In genomic region chr16:96759081-96759603, GRCm38 (mm10) we compare ENCODE assay signal across 23 mouse cellular contexts.
DNase-seq lines count a peak whose midpoint lies in the region; ATAC-seq lines count a peak whose summit lies in the region.
"Had no signal": no experiment of that assay in that cellular context is flagged by ENCODE, and none has a peak within 500 bp of the region (broad histone marks: within the 10 kb centered on the region; RNA-seq: fewer than 3 reads in every experiment).

No protein-coding gene starts in this region.

- H3K36me3 ChIP-seq in heart, embryonic 11.5 days (ENCODE audit: control insufficient read depth, insufficient read depth, low read length): no peaks in the 10 kb centered on the region
- no peaks in the 10 kb centered on the region for H3K36me3 ChIP-seq in midbrain, embryonic 15.5 days (replicated peaks)
- no peaks in the 10 kb centered on the region for H3K36me3 ChIP-seq in midbrain, embryonic 10.5 days
- H3K36me3 ChIP-seq: embryonic facial prominence, embryonic 15.5 days; intestine, embryonic 15.5 days had no signal

- no peaks in the 10 kb centered on the region for H3K9me3 ChIP-seq in heart, embryonic 11.5 days (replicated peaks; ENCODE audit: control insufficient read depth, low read length)
- H3K9me3 ChIP-seq in midbrain, embryonic 15.5 days: no peaks in the 10 kb centered on the region
- no peaks in the 10 kb centered on the region for H3K9me3 ChIP-seq in midbrain, embryonic 10.5 days (replicated peaks)
- H3K9me3 ChIP-seq: embryonic facial prominence, embryonic 15.5 days; intestine, embryonic 15.5 days had no signal

- peak; percentile 68; the same call in 1 of the 2 replicates for ATAC-seq in heart, embryonic 11.5 days (replicated peaks; ENCODE audit: insufficient number of reproducible peaks, low FRiP score, low TSS enrichment)
- ATAC-seq in midbrain, embryonic 15.5 days (replicated peaks): no peak
- ATAC-seq: CD4-positive, CD25-positive, alpha-beta regulatory T cell, adult 4 months; forebrain, embryonic 16.5 days; intestine, embryonic 15.5 days had no signal

- H3K27me3 ChIP-seq in heart, embryonic 11.5 days (ENCODE audit: control insufficient read depth, insufficient read depth, low read length): peaks cover 2% of the 10 kb centered on the region
- H3K27me3 ChIP-seq in midbrain, embryonic 15.5 days (replicated peaks): no peaks in the 10 kb centered on the region
- H3K27me3 ChIP-seq in midbrain, embryonic 10.5 days (ENCODE audit: low read depth, poor library complexity, severe bottlenecking): peaks cover 11% of the 10 kb centered on the region; the same call in 1 of the 2 replicates
- H3K27me3 ChIP-seq: embryonic facial prominence, embryonic 15.5 days; intestine, embryonic 15.5 days had no signal

- no peak overlapping the region for H3K4me2 ChIP-seq in heart, embryonic 11.5 days
- H3K4me2 ChIP-seq in midbrain, embryonic 15.5 days: no peak overlapping the region
- H3K4me2 ChIP-seq: embryonic facial prominence, embryonic 15.5 days; intestine, embryonic 15.5 days had no signal

- no peak overlapping the region for H3K9ac ChIP-seq in heart, embryonic 11.5 days (ENCODE audit: low read depth, low read length)
- no peak overlapping the region for H3K9ac ChIP-seq in midbrain, embryonic 15.5 days
- H3K9ac ChIP-seq: embryonic facial prominence, embryonic 15.5 days; intestine, embryonic 15.5 days had no signal

- DNase-seq in heart, postnatal 36 days: no peak
- DNase-seq in heart, postnatal 4 days: peak; percentile 8
- DNase-seq in heart, adult 9 months (ENCODE audit: low spot score in 2 of 2): no peak
- DNase-seq in midbrain, embryonic 10.5 days (ENCODE audit: low spot score): no peak
- DNase-seq in gastrocnemius, postnatal 36 days: no peak
- DNase-seq: adrenal gland, adult 2 months; cerebellum, adult 2 months; cerebellum, postnatal 36 days; kidney, postnatal 4 days; layer of hippocampus, adult 9-11 months; left cerebral cortex, postnatal 4 days; liver; lung, postnatal 14 days; right cerebral cortex, postnatal 14 days; spleen, adult 18-20 months; thymus, postnatal 25 days had no signal

- intact Hi-C loops in heart, postnatal 36 days (cut with DNase I): no loop called here
- intact Hi-C loops in gastrocnemius, postnatal 36 days (cut with DNase I): no loop called here

- H3K27ac ChIP-seq in heart, embryonic 11.5 days (ENCODE audit: low read depth, low read length): no peak overlapping the region
- peak overlapping the region; percentile 74 for H3K27ac ChIP-seq in midbrain, embryonic 15.5 days
- no peak overlapping the region; the same call in 1 of the 2 replicates for H3K27ac ChIP-seq in midbrain, embryonic 10.5 days (replicated peaks)
- H3K27ac ChIP-seq: embryonic facial prominence, embryonic 15.5 days; intestine, embryonic 15.5 days; left cerebral cortex, adult 2 months had no signal

- H3K4me1 ChIP-seq in heart, embryonic 11.5 days (ENCODE audit: control insufficient read depth, insufficient read depth, low read length): peaks cover 3% of the 10 kb centered on the region; the same call in 1 of the 2 replicates
- H3K4me1 ChIP-seq in midbrain, embryonic 15.5 days: peaks cover 63% of the 10 kb centered on the region
- H3K4me1 ChIP-seq in midbrain, embryonic 10.5 days: peaks cover 43% of the 10 kb centered on the region
- H3K4me1 ChIP-seq: intestine, embryonic 15.5 days had no signal

- 46% methylated on average over 5 of the region's 5 CpGs for WGBS in heart, embryonic 11.5 days (ENCODE audit: insufficient replicate concordance)
- 64% methylated on average over 5 of the region's 5 CpGs for WGBS in midbrain, embryonic 15.5 days
- WGBS in midbrain, embryonic 10.5 days: 67% methylated on average over 5 of the region's 5 CpGs

- H3K4me3 ChIP-seq in heart, embryonic 11.5 days (ENCODE audit: low read depth, low read length): no peak overlapping the region
- no peak overlapping the region for H3K4me3 ChIP-seq in midbrain, embryonic 15.5 days
- no peak overlapping the region for H3K4me3 ChIP-seq in midbrain, embryonic 10.5 days
- H3K4me3 ChIP-seq: embryonic facial prominence, embryonic 15.5 days; intestine, embryonic 15.5 days; left cerebral cortex, adult 2 months had no signal
